Mouse (Mus musculus) myocyte (in vitro differentiated cells): ENCODE results near the gene Zfp825. TPM values are rescaled to one million over a fixed set of nuclear protein-coding genes. Genes with fewer than 3 reads are reported as not detected.

Experiments used
- H3K27me3 ChIP-seq: one replicate; pipeline ENCODE4 v1.6.1; 2011; ENCODE audit not compliant: control insufficient read depth, insufficient read depth, insufficient read length
- H3K36me3 ChIP-seq: one replicate; pipeline ENCODE4 v1.6.1; 2011; ENCODE audit not compliant: control insufficient read depth, insufficient read depth
- H3K4me2 ChIP-seq: one replicate; pipeline ENCODE4 v1.6.1; 2011; ENCODE audit warnings: low read depth, control low read depth
- H3K4me3 ChIP-seq: one replicate; pipeline ENCODE4 v1.5.1; 2011; ENCODE audit warnings: mild to moderate bottlenecking, control low read depth, moderate library complexity
- H3K79me2 ChIP-seq: one replicate; pipeline ENCODE4 v1.6.1; 2011; ENCODE audit not compliant: control insufficient read depth, insufficient read depth
- H3ac ChIP-seq: one replicate; pipeline ENCODE4 v1.6.1; 2011; ENCODE audit not compliant: control insufficient read depth, insufficient read length
- MAX ChIP-seq: IDR thresholded peaks from one replicate; pipeline ENCODE4 v1.6.1; 2011; ENCODE audit warnings: low read depth, mild to moderate bottlenecking, control low read depth
- POLR2AphosphoS2 ChIP-seq: IDR thresholded peaks from one replicate; pipeline ENCODE4 v1.6.1; 2011; ENCODE audit warnings: low read depth, control low read depth; ENCODE audit not compliant: insufficient read length
- polyA plus RNA-seq: library from polyadenylated mRNA; unstranded; fragments of >200 nt; fragmentation: generic; extraction: Trizol; gene quantifications from one replicate; pipeline ENCODE4 v1.2.1, GENCODE M21; 2012; ENCODE audit warnings: missing spikeins

Gene Zfp825
- polyA plus RNA-seq, 1 experiment, result 2.8 TPM

DNA sequence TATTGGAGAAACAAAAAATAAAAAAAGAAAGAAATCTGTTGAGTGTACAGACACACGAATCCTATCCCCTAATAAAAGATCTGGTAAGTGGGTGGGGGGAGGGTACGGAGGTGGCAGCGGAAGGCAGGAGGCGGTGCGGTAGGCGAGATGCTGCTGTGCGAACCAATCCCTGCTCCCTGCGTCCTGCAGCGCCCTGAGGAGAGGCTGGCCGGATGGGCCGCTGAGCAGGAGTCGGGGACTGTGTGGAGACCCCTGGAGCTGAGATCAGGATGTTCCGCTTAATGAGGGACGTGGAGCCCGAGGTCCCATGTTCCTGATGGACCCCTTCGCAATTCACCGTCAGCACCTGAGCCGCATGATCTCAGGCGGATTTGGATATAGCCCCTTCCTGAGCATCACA is 53.9 kb downstream of the Zfp825 start:
- TF ChIP-seq POLR2AphosphoS2 (peak; percentile 29), MAX (no peak)
- H3K36me3 ChIP-seq, result no peaks in the 10 kb centered on the region
- H3K4me2 ChIP-seq, result no peak overlapping the region
- no peak overlapping the region for H3K4me3 ChIP-seq
- no peaks in the 10 kb centered on the region for H3K79me2 ChIP-seq
- H3ac ChIP-seq, result no peak overlapping the region
- H3K27me3 ChIP-seq, result no peaks in the 10 kb centered on the region

Other genes with a start within 250 kb of the Zfp825 start
- 0.19 TPM for gene Ahrr, start 201.7 kb downstream of the Zfp825 start, polyA plus RNA-seq
- gene Pdcd6, start 176.4 kb downstream of the Zfp825 start, polyA plus RNA-seq, result 94.7 TPM
- 163 TPM for gene Sdha, start 143.7 kb downstream of the Zfp825 start, polyA plus RNA-seq
- gene Ccdc127, start 143.7 kb downstream of the Zfp825 start, polyA plus RNA-seq, result 28.9 TPM
- 0.24 TPM for gene Lrrc14b, start 130.0 kb downstream of the Zfp825 start, polyA plus RNA-seq
- gene Zfp72, start 103.2 kb downstream of the Zfp825 start, polyA plus RNA-seq, result 0.28 TPM
- 99.2 TPM for gene Ftl1-ps1, start 94.3 kb downstream of the Zfp825 start, polyA plus RNA-seq
- 3.8 TPM for gene Erap1, start 145.6 kb upstream of the Zfp825 start, polyA plus RNA-seq